Mouse (Mus musculus) hindbrain, embryonic 13.5 days (tissue): ENCODE measurements around the gene Fabp1. TPM values are rescaled to one million over a fixed set of nuclear protein-coding genes. Genes with fewer than 3 reads are reported as not detected.

ENCODE experiments used
- ATAC-seq: fragments of 200-750 bp; cut with Nextera tagmentation; 2 replicates; pipeline ENCODE4 v1.8.0; 2017; ENCODE audit warnings: moderate TSS enrichment; ENCODE audit not compliant: low FRiP score
- H3K27ac ChIP-seq: fragments of 300-500 bp; sonication (generic); 2 replicates; pipeline ENCODE4 v1.5.1; 2015; ENCODE audit warnings: inconsistent platforms, mild to moderate bottlenecking, moderate library complexity
- H3K27me3 ChIP-seq: fragments of 300-500 bp; sonication (generic); 2 replicates; pipeline ENCODE4 v1.6.1; 2015; ENCODE audit warnings: mild to moderate bottlenecking, inconsistent platforms
- H3K36me3 ChIP-seq: fragments of 300-500 bp; sonication (generic); 2 replicates; pipeline ENCODE4 v1.6.1; 2015; ENCODE audit warnings: mild to moderate bottlenecking, inconsistent platforms
- H3K4me1 ChIP-seq: fragments of 300-500 bp; sonication (generic); replicated peaks from 2 replicates; pipeline ENCODE4 v1.6.1; 2015; ENCODE audit warnings: inconsistent platforms
- H3K4me2 ChIP-seq: fragments of 300-500 bp; sonication (generic); 2 replicates; pipeline ENCODE4 v1.6.1; 2015; ENCODE audit warnings: inconsistent platforms, mild to moderate bottlenecking, moderate library complexity
- H3K4me3 ChIP-seq: fragments of 300-500 bp; sonication (generic); 2 replicates; pipeline ENCODE4 v1.5.1; 2015; ENCODE audit warnings: mild to moderate bottlenecking, inconsistent platforms
- H3K9ac ChIP-seq: fragments of 300-500 bp; sonication (generic); 2 replicates; pipeline ENCODE4 v1.6.1; 2015; ENCODE audit warnings: mild to moderate bottlenecking, inconsistent platforms
- H3K9me3 ChIP-seq: fragments of 300-500 bp; sonication (generic); 2 replicates; pipeline ENCODE4 v1.6.1; 2016; ENCODE audit warnings: inconsistent platforms
- WGBS: fragments of 180-500 bp; shearing (Covaris S2); methylation state at CpG from one replicate; pipeline ENCODE4 v1.1.7; 2015; 5-methylcytosine and 5-hydroxymethylcytosine counted together
- polyA plus RNA-seq: library from polyadenylated mRNA; unstranded; fragments of >200 nt; fragmentation: Nextera tagmentation; extraction: Ambion mirVana; gene quantifications from 2 replicates; pipeline ENCODE4 v1.2.1, GENCODE M21; 2015

The Fabp1 gene
- polyA plus RNA-seq, 1 experiment from 2014 or later = not detected

DNA sequence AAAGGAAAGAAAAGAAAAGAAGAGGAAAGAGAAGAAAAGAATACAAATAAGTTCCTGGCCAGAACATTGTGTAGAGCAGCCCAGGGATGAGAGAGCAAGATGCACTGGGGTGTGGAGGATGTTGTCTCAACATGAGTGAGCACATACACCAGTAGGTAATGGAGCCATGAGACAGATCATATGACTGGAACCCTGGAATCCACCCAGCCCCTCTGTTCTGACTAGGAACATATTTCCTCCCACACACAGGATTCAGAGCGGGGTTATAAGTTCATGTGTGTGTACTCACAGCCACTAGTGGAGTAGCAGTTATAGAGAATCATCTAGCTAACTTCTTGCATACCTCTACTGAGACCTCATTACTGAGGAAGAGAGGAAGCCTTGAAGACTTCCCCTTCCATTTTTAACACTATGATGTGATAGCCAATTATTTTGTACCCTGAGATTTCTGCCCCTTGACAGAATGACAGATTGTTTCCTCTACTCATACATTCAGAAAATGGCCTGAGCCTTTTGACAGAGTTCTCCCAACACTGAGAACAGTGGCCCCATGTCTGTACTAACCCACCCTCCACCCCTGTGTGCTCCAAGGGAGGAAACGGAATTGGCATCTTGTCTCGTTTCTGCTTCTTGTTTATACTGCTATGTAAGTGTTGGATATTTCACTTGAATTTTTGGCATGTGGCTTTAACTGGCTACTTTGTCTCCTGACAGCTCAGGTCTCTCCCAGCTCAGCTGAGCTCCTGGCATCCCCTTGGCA, 24.7 kb downstream of the Fabp1 start:
- H3K9me3 ChIP-seq = no peaks in the 10 kb centered on the region
- no peaks in the 10 kb centered on the region for H3K36me3 ChIP-seq
- no peaks in the 10 kb centered on the region for H3K27me3 ChIP-seq
- no peak overlapping the region for H3K27ac ChIP-seq
- H3K4me3 ChIP-seq = no peak overlapping the region
- H3K9ac ChIP-seq = no peak overlapping the region
- H3K4me2 ChIP-seq = no peak overlapping the region
- H3K4me1 ChIP-seq = peaks cover 9% of the 10 kb centered on the region
- no peak for ATAC-seq
- WGBS = 86% methylated on average over 3 of the region's 3 CpGs

DNA sequence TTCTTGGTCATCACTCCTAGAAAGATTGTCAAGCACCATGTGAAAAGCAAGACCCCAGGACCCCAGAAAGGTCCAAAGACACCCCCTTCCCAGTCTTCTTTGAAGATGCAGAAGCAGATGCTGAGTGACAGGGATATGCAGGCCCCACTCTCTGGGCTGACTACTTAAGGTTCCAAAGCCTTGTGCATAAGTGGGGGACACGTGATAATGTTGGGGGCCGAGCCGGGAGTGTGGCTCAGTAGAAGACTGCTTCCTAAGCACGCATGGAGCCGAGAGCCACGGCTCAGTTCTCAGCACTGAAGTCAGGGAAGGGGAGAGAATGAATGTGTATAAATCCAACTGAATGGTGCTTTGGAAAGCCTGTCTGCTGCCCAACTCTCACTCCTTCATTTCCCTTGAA, 26.9 kb downstream of the Fabp1 start:
- H3K27me3 ChIP-seq = no peaks in the 10 kb centered on the region
- 27% methylated on average over 6 of the region's 6 CpGs for WGBS
- H3K4me2 ChIP-seq = no peak overlapping the region
- H3K36me3 ChIP-seq = no peaks in the 10 kb centered on the region
- no peak for ATAC-seq
- no peak overlapping the region; the same call in 1 of the 2 replicates for H3K9ac ChIP-seq
- no peak overlapping the region for H3K27ac ChIP-seq
- no peak overlapping the region for H3K4me3 ChIP-seq
- H3K9me3 ChIP-seq = no peaks in the 10 kb centered on the region
- H3K4me1 ChIP-seq = peaks cover 9% of the 10 kb centered on the region

DNA sequence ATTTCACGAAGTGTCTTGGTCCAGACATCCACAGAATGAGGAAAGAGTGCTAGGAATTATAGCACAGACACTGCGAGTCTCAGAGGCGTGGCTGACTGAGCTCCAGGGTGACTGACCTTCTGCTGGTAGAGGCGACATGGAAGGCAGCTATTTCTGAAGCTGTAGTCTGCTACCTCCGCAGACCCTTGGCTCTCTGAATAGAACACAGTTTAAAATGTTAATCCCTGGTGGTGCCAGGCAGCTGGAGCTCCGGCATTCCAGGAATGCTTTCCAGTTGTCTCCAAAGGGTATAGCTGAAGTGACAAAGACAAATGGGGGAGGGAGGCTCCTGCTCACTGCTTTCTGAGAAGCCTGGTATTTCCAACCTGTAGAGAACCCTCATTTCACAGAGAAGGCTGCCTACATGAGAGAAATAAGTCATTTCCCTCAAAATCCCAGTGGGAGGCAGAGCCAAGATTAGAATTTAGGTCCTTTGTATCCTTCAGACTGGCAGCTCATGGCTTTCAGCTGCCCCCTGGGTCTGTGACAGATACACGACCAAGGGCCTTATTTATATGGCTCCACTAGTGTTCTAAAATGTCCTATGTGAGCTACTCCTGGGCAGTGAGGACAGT, 27.6 kb downstream of the Fabp1 start:
- WGBS = 2% methylated on average over 7 of the region's 7 CpGs
- Histone ChIP-seq H3K4me1 (peaks cover 9% of the 10 kb centered on the region), H3K36me3 (no peaks in the 10 kb centered on the region), H3K27ac (no peak overlapping the region), H3K9ac (no peak overlapping the region), H3K4me2 (no peak overlapping the region), H3K27me3 (no peaks in the 10 kb centered on the region), H3K9me3 (no peaks in the 10 kb centered on the region), H3K4me3 (no peak overlapping the region)
- no peak for ATAC-seq

DNA sequence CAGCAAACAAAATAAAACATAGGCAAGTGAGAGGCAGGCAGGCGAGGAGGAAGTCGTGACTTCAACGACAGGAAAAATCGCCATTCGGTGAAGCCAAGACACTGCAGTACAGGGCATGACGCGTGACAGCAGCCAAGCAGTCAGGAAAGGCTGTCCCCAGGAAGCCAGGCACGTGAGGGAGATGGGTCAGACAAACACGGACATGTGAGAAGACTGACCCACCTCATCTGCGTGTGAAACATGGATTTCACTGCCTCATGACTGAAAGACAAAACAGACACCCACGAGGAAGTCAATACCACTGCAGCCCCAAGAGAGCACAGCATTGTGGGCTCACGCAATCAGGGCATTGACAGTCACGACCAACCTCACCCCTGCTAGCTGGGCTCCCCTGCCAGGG, 35.5 kb downstream of the Fabp1 start:
- Histone ChIP-seq H3K9ac (no peak overlapping the region), H3K4me2 (no peak overlapping the region), H3K9me3 (no peaks in the 10 kb centered on the region), H3K4me3 (no peak overlapping the region), H3K4me1 (no peaks in the 10 kb centered on the region), H3K27ac (no peak overlapping the region), H3K27me3 (no peaks in the 10 kb centered on the region), H3K36me3 (no peaks in the 10 kb centered on the region)
- WGBS = 80% methylated on average over 13 of the region's 13 CpGs
- ATAC-seq = no peak

DNA sequence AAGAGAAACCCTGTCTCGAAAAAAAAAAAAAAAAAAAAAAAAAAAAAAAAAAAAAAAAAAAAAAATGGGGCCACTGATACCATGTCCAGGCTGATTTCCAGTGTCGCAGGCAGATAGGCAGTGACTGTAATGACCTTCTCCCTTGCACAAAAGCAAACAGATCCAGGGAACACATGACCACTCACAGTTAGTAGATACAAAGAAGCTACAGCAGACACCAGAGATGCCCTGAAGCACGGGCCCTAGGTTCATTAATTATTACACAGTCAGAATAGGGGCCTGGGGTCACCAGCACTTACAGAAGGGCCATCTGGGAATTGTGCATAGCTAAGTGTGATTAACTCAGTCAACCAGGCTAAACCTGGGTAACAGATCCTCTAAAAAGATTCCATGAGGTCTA, 36.3 kb downstream of the Fabp1 start:
- Histone ChIP-seq H3K4me1 (no peaks in the 10 kb centered on the region), H3K36me3 (no peaks in the 10 kb centered on the region), H3K4me2 (no peak overlapping the region), H3K9me3 (no peaks in the 10 kb centered on the region), H3K4me3 (no peak overlapping the region), H3K9ac (no peak overlapping the region), H3K27ac (no peak overlapping the region), H3K27me3 (no peaks in the 10 kb centered on the region)
- ATAC-seq = no peak
- 61% methylated on average over 3 of the region's 3 CpGs for WGBS

DNA sequence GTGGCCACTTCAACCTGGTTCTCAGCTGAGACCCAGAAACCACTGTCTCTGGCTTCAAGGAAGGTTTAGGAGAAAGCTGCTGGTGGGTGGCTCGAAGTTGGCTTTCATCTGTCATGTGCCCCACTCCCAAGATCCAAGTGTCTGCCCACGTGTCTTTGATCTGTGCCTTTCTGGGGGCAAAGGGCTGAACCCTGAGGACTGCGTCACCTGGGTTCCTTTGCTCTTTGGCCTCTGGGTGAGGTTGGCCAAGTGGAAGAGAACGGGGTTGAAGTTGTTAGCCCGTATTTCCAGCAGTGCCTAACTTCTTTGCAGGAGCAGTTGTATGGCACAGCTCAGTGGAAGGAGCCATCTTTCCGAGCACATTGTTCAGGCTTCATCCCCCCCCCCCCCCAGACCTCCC, 36.9 kb downstream of the Fabp1 start:
- WGBS = 81% methylated on average over 6 of the region's 6 CpGs

DNA sequence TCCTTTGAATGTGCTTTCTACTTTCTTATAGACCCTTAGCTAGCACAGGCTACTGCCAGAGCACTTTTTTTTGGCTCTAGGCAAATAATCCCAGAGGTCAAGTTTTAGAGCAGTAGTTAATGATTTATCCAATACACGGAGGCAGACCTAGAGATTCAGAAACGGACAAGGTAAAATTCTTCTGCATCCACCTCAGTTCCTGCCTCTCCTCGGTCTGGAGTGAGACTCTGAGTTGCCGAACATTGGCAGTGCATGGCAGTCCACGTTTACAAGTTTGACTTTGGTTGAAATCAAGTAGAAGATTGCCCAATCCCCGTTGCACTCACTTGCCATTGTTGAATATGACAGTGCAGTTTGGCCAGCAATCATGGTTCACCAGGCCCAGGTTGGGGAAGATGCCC, 37.4 kb downstream of the Fabp1 start:
- Histone ChIP-seq H3K4me1 (no peaks in the 10 kb centered on the region), H3K9ac (no peak overlapping the region), H3K36me3 (no peaks in the 10 kb centered on the region), H3K9me3 (no peaks in the 10 kb centered on the region), H3K27ac (no peak overlapping the region), H3K27me3 (no peaks in the 10 kb centered on the region), H3K4me2 (no peak overlapping the region), H3K4me3 (no peak overlapping the region)
- no peak for ATAC-seq
- 92% methylated on average over 6 of the region's 6 CpGs for WGBS

More for the DNA sequence above, 36.9 kb downstream of the Fabp1 start:
- Histone ChIP-seq H3K4me2 (no peak overlapping the region), H3K9me3 (no peaks in the 10 kb centered on the region), H3K4me3 (no peak overlapping the region), H3K9ac (no peak overlapping the region), H3K36me3 (no peaks in the 10 kb centered on the region), H3K27ac (no peak overlapping the region), H3K27me3 (no peaks in the 10 kb centered on the region), H3K4me1 (no peaks in the 10 kb centered on the region)
- no peak for ATAC-seq

DNA sequence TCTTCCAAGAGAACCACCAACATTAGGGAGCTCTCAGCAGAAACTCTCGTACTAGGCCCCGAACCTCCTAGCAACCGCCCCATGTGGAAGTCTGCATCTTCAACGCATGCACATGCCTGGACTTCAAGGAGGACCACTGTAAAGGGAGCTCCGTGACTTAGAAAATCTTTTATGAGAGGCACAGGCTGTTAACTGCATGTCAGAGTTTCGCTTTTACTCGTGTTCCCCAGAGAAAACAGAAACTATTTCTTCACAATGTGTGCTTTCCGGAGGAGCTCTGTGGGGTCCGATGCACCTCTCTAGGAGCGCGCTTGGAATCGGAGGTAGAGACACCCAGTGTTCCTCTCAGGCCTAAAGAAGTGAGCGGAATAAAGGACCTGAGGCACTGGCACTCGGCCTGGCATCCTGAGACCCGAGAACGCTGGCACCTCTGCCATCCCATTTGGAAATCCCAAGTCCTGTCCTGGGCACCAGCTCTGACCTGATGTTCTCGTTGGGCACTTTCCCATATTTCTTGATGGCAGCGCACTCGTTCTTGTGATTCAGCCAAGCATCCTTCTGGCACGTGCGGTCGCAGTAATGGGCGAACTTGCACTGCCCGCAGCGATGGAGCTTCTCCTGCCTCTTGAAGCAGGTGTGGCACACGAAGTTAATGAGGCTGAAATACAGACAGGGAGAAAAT, 39.6 kb downstream of the Fabp1 start:
- ATAC-seq = no peak
- H3K4me1 ChIP-seq = no peaks in the 10 kb centered on the region

DNA sequence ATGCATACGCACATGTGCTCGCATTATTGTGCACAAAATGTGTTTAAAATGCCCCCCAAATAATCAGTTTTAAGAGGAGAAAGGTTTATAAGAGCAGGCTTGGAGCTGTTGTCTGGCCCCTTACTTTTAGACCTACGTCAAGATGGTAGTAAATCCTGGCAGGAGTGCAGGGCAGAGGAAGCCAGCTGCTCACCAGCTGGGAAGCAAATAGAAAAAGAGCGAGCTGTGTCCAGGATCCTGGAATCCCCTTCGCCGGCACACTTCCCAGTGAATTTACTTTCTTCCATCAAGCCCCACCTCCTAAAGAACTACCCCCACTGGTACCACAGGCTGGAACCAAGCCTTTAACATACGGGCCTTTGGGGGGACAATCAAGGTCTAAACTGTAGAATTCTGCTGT, 41.2 kb downstream of the Fabp1 start:
- WGBS = 90% methylated on average over 7 of the region's 7 CpGs
- no peak overlapping the region for H3K9ac ChIP-seq
- no peak for ATAC-seq
- H3K9me3 ChIP-seq = no peaks in the 10 kb centered on the region
- H3K4me2 ChIP-seq = no peak overlapping the region
- no peaks in the 10 kb centered on the region for H3K27me3 ChIP-seq
- H3K36me3 ChIP-seq = no peaks in the 10 kb centered on the region
- H3K27ac ChIP-seq = no peak overlapping the region
- no peak overlapping the region for H3K4me3 ChIP-seq
- no peaks in the 10 kb centered on the region for H3K4me1 ChIP-seq

More for the DNA sequence above, 39.6 kb downstream of the Fabp1 start:
- Histone ChIP-seq H3K4me3 (no peak overlapping the region), H3K9me3 (no peaks in the 10 kb centered on the region), H3K27ac (no peak overlapping the region), H3K27me3 (no peaks in the 10 kb centered on the region), H3K9ac (no peak overlapping the region), H3K4me2 (no peak overlapping the region), H3K36me3 (no peaks in the 10 kb centered on the region)
- WGBS = 89% methylated on average over 26 of the region's 26 CpGs

DNA sequence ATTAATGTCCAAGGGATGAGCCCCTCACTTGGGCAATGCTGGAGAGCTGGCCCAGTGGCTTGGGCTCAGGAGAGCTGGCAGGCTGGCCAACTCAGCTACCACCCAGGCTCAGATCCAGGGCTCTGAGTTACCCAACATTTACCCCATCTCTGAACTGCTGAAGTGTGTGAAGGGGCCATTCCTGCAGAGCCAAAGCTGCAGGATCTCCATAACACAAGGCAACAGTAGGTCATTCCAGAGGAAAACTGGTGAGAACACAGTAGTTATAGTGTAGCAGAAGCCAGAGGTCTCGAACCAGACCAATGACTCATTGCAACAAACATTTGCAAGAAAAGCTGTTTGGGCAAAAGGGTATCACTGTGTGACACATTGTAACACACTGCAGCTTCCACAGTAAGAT, 43.2 kb downstream of the Fabp1 start:
- no peak for ATAC-seq
- Histone ChIP-seq H3K9me3 (no peaks in the 10 kb centered on the region), H3K4me3 (no peak overlapping the region), H3K36me3 (no peaks in the 10 kb centered on the region), H3K4me1 (no peaks in the 10 kb centered on the region), H3K27me3 (no peaks in the 10 kb centered on the region), H3K27ac (no peak overlapping the region), H3K4me2 (no peak overlapping the region), H3K9ac (no peak overlapping the region)
- WGBS = 86% methylated on average over 1 of the region's 1 CpGs

DNA sequence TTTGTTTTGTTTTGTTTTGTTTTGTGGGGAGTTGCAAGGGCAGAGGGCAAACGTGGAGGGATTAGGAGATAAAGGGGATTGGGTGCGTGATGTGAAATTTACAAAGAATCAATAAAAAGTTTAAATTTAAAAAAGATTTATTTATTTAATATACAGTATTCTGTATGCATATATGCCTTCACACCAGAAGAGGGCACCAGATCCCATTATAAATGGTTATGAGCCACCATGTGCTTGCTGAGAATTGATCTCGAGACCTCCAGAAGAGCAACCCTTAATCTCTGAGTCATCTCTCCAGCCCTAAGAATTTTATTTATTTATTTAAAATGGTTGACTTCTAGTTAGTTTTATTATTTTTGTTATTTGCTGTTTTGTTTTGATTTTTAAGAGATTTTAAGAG, 43.6 kb downstream of the Fabp1 start:
- no peaks in the 10 kb centered on the region for H3K36me3 ChIP-seq
- no peak for ATAC-seq
- H3K4me2 ChIP-seq = no peak overlapping the region
- H3K4me1 ChIP-seq = no peaks in the 10 kb centered on the region
- no peaks in the 10 kb centered on the region for H3K27me3 ChIP-seq
- no peak overlapping the region for H3K9ac ChIP-seq
- no peak overlapping the region for H3K4me3 ChIP-seq
- 87% methylated on average over 3 of the region's 3 CpGs for WGBS
- H3K9me3 ChIP-seq = no peaks in the 10 kb centered on the region
- H3K27ac ChIP-seq = no peak overlapping the region

DNA sequence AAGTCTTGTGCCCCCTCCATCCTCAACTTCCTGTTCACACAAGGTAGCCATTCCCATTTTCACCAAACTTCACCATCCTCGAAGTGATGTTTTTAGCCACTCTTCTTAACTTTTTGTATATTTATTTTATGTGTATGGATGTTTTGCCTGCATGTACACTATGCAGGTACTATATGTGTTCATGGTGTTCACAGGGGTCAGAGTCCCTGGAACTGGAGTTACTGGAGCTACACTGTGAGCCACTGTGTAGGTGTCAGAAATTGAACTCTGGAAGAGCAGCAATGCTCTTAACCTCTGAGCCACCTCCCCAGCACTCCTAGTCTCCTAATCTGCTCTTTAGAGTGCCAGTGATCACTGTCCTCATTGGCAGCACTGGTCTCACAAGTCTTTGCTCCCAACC, 48.8 kb downstream of the Fabp1 start:
- no peak overlapping the region for H3K4me2 ChIP-seq
- no peaks in the 10 kb centered on the region for H3K9me3 ChIP-seq
- no peak for ATAC-seq
- no peak overlapping the region for H3K4me3 ChIP-seq
- no peaks in the 10 kb centered on the region for H3K4me1 ChIP-seq
- H3K27ac ChIP-seq = no peak overlapping the region
- H3K9ac ChIP-seq = no peak overlapping the region
- no peaks in the 10 kb centered on the region for H3K27me3 ChIP-seq
- H3K36me3 ChIP-seq = no peaks in the 10 kb centered on the region
- WGBS = 92% methylated on average over 1 of the region's 1 CpGs

DNA sequence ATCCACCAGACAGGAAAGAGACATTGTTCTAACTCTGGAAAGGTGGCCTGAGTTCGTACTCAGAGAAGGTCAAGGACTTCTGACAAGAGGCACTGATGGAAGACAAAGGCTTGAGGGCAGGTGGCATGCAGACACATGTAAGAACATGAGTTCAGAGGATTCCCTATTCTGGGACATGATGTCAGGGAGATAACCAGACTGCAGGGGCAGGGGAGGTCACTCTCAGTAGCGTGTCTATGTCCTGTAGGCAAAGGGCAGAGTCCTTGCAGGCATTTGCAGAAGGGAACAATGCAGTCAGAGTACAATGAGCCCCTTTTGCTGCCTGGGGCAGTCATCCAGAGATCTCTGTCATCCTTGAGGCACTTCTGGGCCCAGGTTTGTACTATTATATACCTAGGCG, 50.0 kb downstream of the Fabp1 start:
- Histone ChIP-seq H3K4me3 (no peak overlapping the region), H3K36me3 (no peaks in the 10 kb centered on the region), H3K4me2 (no peak overlapping the region), H3K27ac (no peak overlapping the region), H3K27me3 (no peaks in the 10 kb centered on the region), H3K4me1 (no peaks in the 10 kb centered on the region), H3K9me3 (no peaks in the 10 kb centered on the region), H3K9ac (no peak overlapping the region)
- 70% methylated on average over 3 of the region's 3 CpGs for WGBS
- no peak for ATAC-seq
